ENCODE assay signal across 10 mouse cellular contexts in the genomic region with DNA sequence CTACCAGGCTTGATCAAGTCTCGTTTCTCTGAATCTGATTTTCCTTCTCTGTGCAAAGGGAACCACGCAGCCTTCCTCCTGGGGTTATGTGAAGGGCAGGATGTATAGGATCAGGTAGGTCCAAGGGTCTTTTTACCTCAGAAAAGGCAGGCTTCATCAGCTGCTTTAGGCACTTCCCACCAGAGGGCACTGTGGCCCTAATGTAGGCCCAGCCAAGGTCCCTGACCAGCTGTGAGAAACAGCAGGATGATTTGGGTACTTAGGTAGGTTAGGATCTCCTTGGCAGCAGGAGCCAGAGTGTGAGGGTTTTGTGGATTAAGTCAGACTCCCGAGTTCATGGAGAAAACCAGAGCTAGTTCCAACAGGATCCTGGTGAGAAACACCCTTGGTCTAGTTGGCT. TPM values are rescaled to one million over a fixed set of nuclear protein-coding genes. Genes with fewer than 3 reads are reported as not detected.
DNase-seq lines count a peak whose midpoint lies in the region; TF ChIP-seq lines count a peak whose summit lies in the region.
"Had no signal": no experiment of that assay in that cellular context is flagged by ENCODE, and none has a peak within 500 bp of the region (broad histone marks: within the 10 kb centered on the region; RNA-seq: fewer than 3 reads in every experiment).

No protein-coding gene starts in this region.

- peak; percentile 42 for TF ChIP-seq CTCF in gastrocnemius, adult 2 months (IDR thresholded peaks at IDR 0.05)
- TF ChIP-seq CTCF in spleen, adult 2 months (IDR thresholded peaks at IDR 0.05; ENCODE audit: extremely low read depth, insufficient read depth, insufficient read length, insufficient replicate concordance): peak; percentile 23; the same call in 1 of the 2 replicates

- H3K36me3 ChIP-seq in spleen, adult 2 months (ENCODE audit: control insufficient read depth, insufficient read depth, low read length): no peaks in the 10 kb centered on the region
- no peaks in the 10 kb centered on the region for H3K36me3 ChIP-seq in embryonic facial prominence, embryonic 10.5 days (replicated peaks)

- TF ChIP-seq POLR2A in spleen, adult 2 months (IDR thresholded peaks at IDR 0.05; ENCODE audit: low read depth, low read length): no peak

- no peaks in the 10 kb centered on the region for H3K4me1 ChIP-seq in spleen, adult 2 months (ENCODE audit: control insufficient read depth, insufficient read depth, insufficient read length)
- H3K4me1 ChIP-seq in embryonic facial prominence, embryonic 10.5 days: no peaks in the 10 kb centered on the region

- intact Hi-C loops in gastrocnemius, adult 2 months (cut with DNase I): no loop called here

- H3K9me3 ChIP-seq in embryonic facial prominence, embryonic 10.5 days: no peaks in the 10 kb centered on the region

- no peak overlapping the region for H3K27ac ChIP-seq in gastrocnemius, adult 2 months
- no peak overlapping the region for H3K27ac ChIP-seq in spleen, adult 2 months (ENCODE audit: insufficient read depth, low read length)
- no peak overlapping the region for H3K27ac ChIP-seq in embryonic facial prominence, embryonic 10.5 days (replicated peaks)

- no peak for DNase-seq in gastrocnemius, adult 2 months
- no peak for DNase-seq in gastrocnemius, postnatal 25 days
- no peak for DNase-seq in spleen, adult 2 months (ENCODE audit: low read depth in 1 of 2, low spot score in 2 of 2)
- no peak for DNase-seq in spleen, postnatal 4 days (ENCODE audit: low spot score in 2 of 2)
- peak; percentile 68 for DNase-seq in embryonic facial prominence, embryonic 10.5 days (ENCODE audit: low spot score)
- peak; percentile 52 to 62 for DNase-seq in kidney, postnatal 4 days
- DNase-seq in retina, adult 2 months (ENCODE audit: low read depth, low spot score): peak; percentile 34
- no peak for DNase-seq in yolk sac, embryonic 10.5 days (ENCODE audit: low spot score)

- H3K27me3 ChIP-seq in spleen, adult 2 months (ENCODE audit: control insufficient read depth, insufficient read depth, low read length): no peaks in the 10 kb centered on the region
- no peaks in the 10 kb centered on the region for H3K27me3 ChIP-seq in embryonic facial prominence, embryonic 10.5 days (replicated peaks; ENCODE audit: low read depth, poor library complexity, severe bottlenecking)

- no peak overlapping the region for H3K4me3 ChIP-seq in gastrocnemius, adult 2 months
- H3K4me3 ChIP-seq in spleen, adult 2 months (ENCODE audit: extremely low read depth, insufficient read depth, insufficient read length): no peak overlapping the region
- no peak overlapping the region for H3K4me3 ChIP-seq in embryonic facial prominence, embryonic 10.5 days

- 26% methylated on average over 3 of the region's 3 CpGs for WGBS in spleen, adult 2 months
- 12% methylated on average over 3 of the region's 3 CpGs for whole genome bisulfite sequencing in embryonic facial prominence, embryonic 10.5 days

RNA-seq across cellular contexts. Expression of a gene that starts 7.4 kb away (rescaled TPM):
- total RNA-seq in gastrocnemius, adult 2 months (2021): not detected
- total RNA-seq in gastrocnemius, postnatal 25 days (2021): not detected
- polyA plus RNA-seq in spleen, adult 2 months (2012; rRNA removed): 0.09 and 0.13 TPM in 2 replicates
- 2.6 and 3.1 TPM in 2 replicates for polyA plus RNA-seq in embryonic facial prominence, embryonic 10.5 days (2016; fragmentation: Nextera tagmentation; extraction: Ambion mirVana)

RNA-seq across cellular contexts. Expression of a gene that starts 24.0 kb away (rescaled TPM):
- total RNA-seq in gastrocnemius, adult 2 months (2021): not detected
- total RNA-seq in gastrocnemius, postnatal 25 days (2021): not detected
- polyA plus RNA-seq in spleen, adult 2 months (2012; rRNA removed): not detected in 2 replicates
- not detected in 2 replicates for polyA plus RNA-seq in embryonic facial prominence, embryonic 10.5 days (2016; fragmentation: Nextera tagmentation; extraction: Ambion mirVana)
- polyA plus RNA-seq: large intestine, adult 2 months; stomach, embryonic 16.5 days had no signal

RNA-seq across cellular contexts. Expression of a gene that starts 28.4 kb away (rescaled TPM):
- total RNA-seq in gastrocnemius, adult 2 months (2021): 1 to 10 TPM; 2.7 to 2.8 TPM
- 1 to 10 TPM; 2.6 to 6.1 TPM for total RNA-seq in gastrocnemius, postnatal 25 days (2021)
- 209 and 239 TPM in 2 replicates for polyA plus RNA-seq in spleen, adult 2 months (2012; rRNA removed)
- 85.2 and 89.9 TPM in 2 replicates for polyA plus RNA-seq in embryonic facial prominence, embryonic 10.5 days (2016; fragmentation: Nextera tagmentation; extraction: Ambion mirVana)

RNA-seq across cellular contexts. Expression of a gene that starts 40.9 kb away (rescaled TPM):
- total RNA-seq in gastrocnemius, adult 2 months (2021): not detected
- total RNA-seq in gastrocnemius, postnatal 25 days (2021): not detected
- polyA plus RNA-seq in spleen, adult 2 months (2012; rRNA removed): not detected in 2 replicates
- polyA plus RNA-seq in embryonic facial prominence, embryonic 10.5 days (2016; fragmentation: Nextera tagmentation; extraction: Ambion mirVana): 7.4 and 7.5 TPM in 2 replicates

RNA-seq across cellular contexts. Expression of a gene that starts 42.1 kb away (rescaled TPM):
- 1 to 10 TPM; 6.9 to 7.6 TPM for total RNA-seq in gastrocnemius, adult 2 months (2021)
- total RNA-seq in gastrocnemius, postnatal 25 days (2021): 1 to 10 TPM; 6.0 to 7.2 TPM
- 15.9 and 17.1 TPM in 2 replicates for polyA plus RNA-seq in spleen, adult 2 months (2012; rRNA removed)
- polyA plus RNA-seq in embryonic facial prominence, embryonic 10.5 days (2016; fragmentation: Nextera tagmentation; extraction: Ambion mirVana): 18.3 and 18.8 TPM in 2 replicates

Comparison
In these comparisons a context has a peak if more than half of its experiments do, and no peak if none do; other contexts are left out.
1. DNase-seq: peak in embryonic facial prominence, embryonic 10.5 days (single experiment), kidney, postnatal 4 days (2 of 2) and retina, adult 2 months (single experiment); none in gastrocnemius, adult 2 months (single experiment), gastrocnemius, postnatal 25 days (single experiment), spleen, adult 2 months (0 of 2), spleen, postnatal 4 days (0 of 2) and yolk sac, embryonic 10.5 days (single experiment).